Mouse (Mus musculus) embryonic fibroblast, embryonic 13.5 days (primary cell): ENCODE measurements at regions not wholly inside any gene's neighbourhood (a gene's known extent, or its start where the extent isn't known, plus 50 kb on each side); places are given as distances from the start of the nearest gene placed in this dataset.

Source experiments
- H3K27ac ChIP-seq: 2 replicates; pipeline ENCODE4 v1.5.1; 2012; ENCODE audit warnings: low read length, control low read depth, inconsistent platforms; ENCODE audit not compliant: insufficient read depth
- H3K4me1 ChIP-seq: 2 replicates; pipeline ENCODE4 v1.6.1; 2011; ENCODE audit warnings: low read length; ENCODE audit not compliant: control insufficient read depth, insufficient read depth
- H3K4me3 ChIP-seq: 2 replicates; pipeline ENCODE4 v1.5.1; 2011; ENCODE audit warnings: mild to moderate bottlenecking, control low read depth, low read length; ENCODE audit not compliant: insufficient read depth
- CTCF ChIP-seq: IDR thresholded peaks from 2 replicates; pipeline ENCODE4 v1.5.1; 2011; ENCODE audit warnings: mild to moderate bottlenecking, control low read depth, low read length, moderate library complexity, borderline replicate concordance; ENCODE audit not compliant: insufficient read depth
- POLR2A ChIP-seq: IDR thresholded peaks from 2 replicates; pipeline ENCODE4 v1.6.1; 2011; ENCODE audit warnings: low read depth, mild to moderate bottlenecking, control low read depth, low read length, moderate library complexity

DNA sequence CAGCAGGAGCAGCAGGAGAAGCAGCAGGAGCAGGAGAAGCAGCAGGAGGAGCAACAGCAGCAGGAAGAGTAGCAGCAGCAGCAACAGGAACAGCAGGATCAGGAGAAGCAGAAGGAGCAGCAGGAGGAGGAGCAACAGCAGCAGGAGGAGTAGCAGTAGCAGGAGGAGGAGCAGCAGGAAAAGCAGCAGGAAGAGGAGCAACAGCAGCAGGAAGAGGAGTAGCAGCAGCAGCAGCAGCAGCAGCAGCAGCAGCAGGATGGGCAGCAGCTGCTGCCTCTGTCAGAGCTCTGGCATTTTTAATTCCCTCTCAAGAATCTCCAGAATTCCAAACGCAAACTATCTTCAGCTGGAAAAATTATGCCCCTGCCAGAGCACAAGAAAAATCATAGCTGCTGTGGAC lies 205.0 kb upstream of the Peli2 start:
- TF ChIP-seq CTCF: no peak
- no peak for TF ChIP-seq POLR2A
- H3K4me1 ChIP-seq: no peaks in the 10 kb centered on the region
- no peak overlapping the region for H3K4me3 ChIP-seq
- H3K27ac ChIP-seq: no peak overlapping the region

DNA sequence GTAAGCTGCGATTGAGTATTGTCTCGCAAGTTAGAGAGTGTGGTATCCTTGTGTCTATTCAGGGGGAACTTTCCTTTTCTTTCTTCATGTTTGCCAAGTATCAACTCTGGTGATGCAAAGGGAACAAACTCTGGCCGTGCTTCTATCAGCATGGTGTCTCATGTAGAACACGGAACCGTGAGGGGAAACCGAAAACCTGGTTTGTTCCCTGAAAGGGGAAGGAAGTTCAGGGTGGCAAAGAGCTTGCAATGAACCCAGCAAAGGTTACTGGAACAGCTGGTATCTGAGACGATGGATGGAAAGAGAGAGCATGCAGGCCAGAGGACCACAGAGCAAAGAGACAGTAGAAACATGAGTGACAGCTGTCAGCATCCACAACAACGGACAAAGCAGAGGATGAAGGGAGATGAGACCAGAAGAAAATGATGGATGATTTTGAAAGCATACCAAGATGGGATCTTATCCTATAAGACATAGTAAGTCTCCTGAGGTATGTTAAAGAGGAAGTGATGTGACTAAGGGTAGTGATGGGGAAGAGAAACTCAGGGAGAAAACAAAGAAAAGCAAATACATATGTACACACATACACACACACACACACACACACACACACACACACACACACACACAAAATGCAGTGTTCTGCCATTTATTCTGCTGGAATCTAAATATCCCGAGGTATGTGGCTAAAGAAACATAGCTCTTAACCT lies 199.8 kb upstream of the Peli2 start:
- Histone ChIP-seq H3K4me3 (no peak overlapping the region), H3K4me1 (no peaks in the 10 kb centered on the region), H3K27ac (no peak overlapping the region)
- TF ChIP-seq CTCF: no peak
- no peak for TF ChIP-seq POLR2A

DNA sequence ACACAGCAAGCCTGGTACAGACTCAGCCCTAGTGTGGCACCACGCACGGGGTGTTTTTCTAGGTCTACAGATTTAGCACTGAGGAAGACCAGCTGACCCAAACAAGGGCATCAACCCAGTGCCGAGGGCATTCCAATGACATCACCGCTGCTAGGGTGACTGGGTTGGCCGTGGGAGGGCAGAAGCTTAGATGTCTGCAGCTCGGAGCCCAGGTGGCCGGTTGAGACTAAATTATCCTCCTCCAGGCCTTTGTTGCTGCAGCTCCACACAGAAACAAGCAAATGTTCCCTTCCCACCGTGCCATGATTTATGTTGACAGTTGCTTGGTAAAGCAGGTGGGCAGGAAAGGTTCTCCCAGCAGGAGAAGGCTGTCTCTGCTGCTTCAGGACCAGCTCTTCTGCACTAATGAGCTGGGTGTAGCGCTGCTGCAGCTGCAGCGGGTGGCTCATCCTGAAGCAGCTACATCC lies 198.8 kb upstream of the Peli2 start:
- TF ChIP-seq CTCF: no peak
- TF ChIP-seq POLR2A: no peak
- no peaks in the 10 kb centered on the region for H3K4me1 ChIP-seq
- no peak overlapping the region for H3K27ac ChIP-seq
- H3K4me3 ChIP-seq: no peak overlapping the region

DNA sequence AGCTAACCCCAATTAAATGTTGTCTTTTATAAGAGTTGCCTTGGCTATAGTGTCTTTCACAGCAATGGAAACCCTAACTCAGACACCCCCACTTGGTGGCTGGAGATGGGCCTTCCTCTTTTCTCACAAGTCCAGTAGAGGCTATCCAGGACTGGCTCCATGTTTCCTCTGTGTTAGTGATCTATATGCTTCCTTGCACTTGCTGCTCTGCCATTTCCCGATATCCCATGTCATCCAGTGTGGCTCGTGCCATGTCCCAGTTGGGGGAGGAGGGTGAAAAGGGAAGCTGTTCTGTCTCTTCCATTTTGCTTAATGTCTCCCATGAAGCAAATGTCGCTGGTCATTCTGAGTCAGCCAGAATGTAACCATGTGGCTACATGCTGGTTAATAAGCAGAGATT lies 194.2 kb upstream of the Peli2 start:
- Histone ChIP-seq H3K4me3 (no peak overlapping the region), H3K27ac (no peak overlapping the region), H3K4me1 (no peaks in the 10 kb centered on the region)
- TF ChIP-seq POLR2A: no peak
- TF ChIP-seq CTCF: no peak

DNA sequence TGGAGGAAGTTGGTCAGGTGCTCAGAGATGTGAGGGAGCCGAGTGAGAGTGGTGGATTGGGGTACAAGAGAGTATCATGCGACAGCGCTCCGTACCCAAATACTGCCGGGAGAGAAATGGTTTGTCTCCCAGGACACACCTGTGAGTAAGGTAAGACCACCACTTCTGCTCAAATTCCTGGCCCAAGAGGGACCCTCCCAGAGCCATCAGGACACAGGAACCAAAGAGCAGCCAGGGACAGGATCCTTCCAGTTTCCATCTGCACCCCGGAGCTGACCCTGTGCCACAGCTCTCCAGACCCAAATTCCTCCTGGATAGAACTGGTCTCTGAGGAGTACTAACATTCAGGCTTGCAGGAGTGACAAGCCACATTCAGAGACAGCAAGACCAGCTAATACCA lies 185.2 kb upstream of the Peli2 start:
- H3K4me1 ChIP-seq: no peaks in the 10 kb centered on the region
- H3K4me3 ChIP-seq: no peak overlapping the region
- TF ChIP-seq POLR2A: no peak
- no peak for TF ChIP-seq CTCF
- H3K27ac ChIP-seq: no peak overlapping the region

DNA sequence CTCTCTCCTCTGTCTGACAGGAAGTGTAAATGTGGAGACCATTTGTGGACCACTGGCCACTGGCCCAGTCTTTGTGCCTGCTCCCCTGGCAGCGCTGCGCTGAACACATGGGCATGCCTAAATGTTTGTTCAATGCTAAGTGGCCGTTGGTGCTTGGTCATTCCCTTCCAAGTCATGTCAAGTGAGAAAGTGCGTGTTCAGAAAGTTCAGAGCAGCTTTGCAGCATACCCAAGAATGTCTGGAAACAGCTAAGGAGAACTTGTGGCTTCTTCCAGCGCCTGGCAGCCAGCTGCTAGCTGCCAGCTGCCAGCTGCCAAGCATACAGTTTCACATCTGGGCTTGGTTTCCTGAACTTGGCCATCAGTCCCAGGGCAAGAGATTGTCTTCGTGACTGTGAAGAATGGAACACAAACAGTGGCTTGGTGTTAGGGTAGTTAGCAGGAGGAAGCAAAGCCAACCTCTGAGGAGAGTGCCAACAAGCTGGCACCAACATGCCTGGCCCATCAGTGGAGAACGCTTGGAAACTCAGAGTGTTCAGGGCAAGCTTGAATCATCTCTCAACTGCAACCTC lies 183.5 kb upstream of the Peli2 start:
- H3K4me3 ChIP-seq: no peak overlapping the region
- TF ChIP-seq POLR2A (no peak), CTCF (no peak)
- no peak overlapping the region for H3K27ac ChIP-seq
- no peaks in the 10 kb centered on the region for H3K4me1 ChIP-seq

DNA sequence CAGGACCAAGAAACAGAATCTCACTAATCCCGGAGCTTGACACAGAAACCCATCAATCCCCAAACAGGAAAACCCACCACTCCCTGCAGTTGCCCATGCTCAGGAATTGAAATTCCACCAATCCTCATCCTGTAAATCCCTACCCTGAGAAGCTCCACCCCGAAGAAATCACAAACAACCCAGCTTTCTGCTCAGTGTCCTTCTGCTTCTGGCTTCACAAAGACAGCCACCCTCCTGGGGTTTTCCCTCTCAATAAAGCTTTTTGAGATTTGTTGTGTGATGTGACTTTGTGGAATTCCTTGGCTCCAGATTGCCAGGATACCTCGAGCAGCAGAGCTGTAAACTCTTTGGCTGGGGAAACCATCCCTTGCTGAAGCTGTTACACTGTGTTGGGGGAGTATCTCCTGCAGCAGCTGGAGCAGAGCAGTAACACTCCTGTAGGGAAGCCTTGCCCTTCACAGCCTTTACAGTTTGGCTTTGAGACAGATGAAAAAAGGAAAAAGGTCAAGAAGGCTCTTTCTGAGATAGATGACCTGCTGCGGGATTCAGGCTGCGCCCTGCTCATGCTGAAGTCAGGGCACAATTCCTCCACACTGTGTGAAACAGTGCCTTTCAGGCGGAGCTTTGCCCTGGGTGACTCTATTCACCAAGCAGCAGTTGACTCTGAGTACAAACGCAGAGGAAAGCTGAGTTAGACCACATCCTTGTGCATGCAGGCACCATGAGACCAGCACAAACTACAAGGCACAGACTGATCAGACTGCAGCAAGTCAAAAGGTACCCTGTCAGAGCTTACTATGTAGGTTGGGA lies 180.6 kb upstream of the Peli2 start:
- Histone ChIP-seq H3K4me3 (no peak overlapping the region), H3K27ac (no peak overlapping the region), H3K4me1 (no peaks in the 10 kb centered on the region; the same call in 1 of the 2 replicates)
- TF ChIP-seq POLR2A (no peak), CTCF (no peak)

DNA sequence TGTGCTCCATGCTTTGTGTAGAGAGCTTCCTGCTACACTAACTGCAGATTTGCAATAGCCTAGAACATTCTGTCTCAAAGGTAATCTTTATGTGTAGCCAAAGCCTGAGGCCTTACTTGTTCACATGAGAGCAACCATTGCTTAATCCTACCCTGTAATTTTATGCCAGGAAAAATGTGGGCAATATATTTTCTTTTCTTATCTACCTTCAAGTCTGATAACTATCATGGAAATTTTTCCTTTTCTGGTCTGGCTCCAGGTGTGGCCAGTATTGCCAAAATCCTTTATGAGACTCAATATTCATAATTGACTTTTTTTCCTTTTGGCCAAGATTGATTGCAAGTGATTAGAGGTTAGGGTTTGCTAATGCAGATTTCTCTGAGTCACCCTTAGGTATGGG lies 178.0 kb upstream of the Peli2 start:
- Histone ChIP-seq H3K4me3 (no peak overlapping the region), H3K4me1 (no peaks in the 10 kb centered on the region; the same call in 1 of the 2 replicates), H3K27ac (no peak overlapping the region)
- no peak for TF ChIP-seq CTCF
- TF ChIP-seq POLR2A: no peak

DNA sequence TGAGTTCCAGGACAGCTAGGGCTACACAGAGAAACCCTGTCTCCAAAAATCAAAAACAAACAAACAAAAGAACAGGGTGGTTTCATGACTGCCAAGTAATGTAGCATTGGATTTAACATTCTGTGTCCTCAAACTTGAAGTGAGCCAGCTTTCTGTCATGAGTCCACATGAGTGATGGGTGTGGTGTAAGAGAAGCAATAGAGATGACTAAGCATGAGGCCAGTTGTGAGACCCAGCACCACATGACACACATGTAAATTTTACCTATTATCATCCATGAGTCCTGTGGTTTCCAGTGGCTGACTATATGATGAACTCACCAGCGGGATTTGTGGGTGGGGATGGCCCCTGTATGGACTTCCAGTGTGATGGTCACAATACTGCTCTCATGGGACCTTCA lies 176.0 kb upstream of the Peli2 start:
- TF ChIP-seq POLR2A (no peak), CTCF (no peak)
- Histone ChIP-seq H3K4me1 (no peaks in the 10 kb centered on the region; the same call in 1 of the 2 replicates), H3K4me3 (no peak overlapping the region), H3K27ac (no peak overlapping the region)

DNA sequence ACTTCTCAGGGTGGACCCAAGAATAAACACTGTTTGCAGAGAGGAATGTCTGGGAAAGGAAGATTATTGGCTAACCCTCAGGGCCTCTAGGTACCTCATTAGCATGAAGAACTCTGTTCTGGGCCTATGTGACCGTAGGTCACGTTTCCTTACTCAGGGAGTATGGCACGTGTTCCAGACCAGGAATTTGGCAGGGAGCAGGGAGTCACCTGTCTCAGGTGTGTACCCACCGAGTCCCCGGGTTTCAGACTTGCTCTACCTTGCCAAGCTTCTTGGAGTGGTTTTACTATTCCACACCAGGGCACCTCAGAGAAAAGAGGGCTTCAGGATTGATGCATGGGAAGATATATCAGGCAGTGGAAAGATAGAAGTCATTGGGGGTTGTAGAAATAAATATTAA lies 169.6 kb upstream of the Peli2 start:
- TF ChIP-seq CTCF (no peak), POLR2A (no peak)
- no peak overlapping the region for H3K27ac ChIP-seq
- no peak overlapping the region for H3K4me3 ChIP-seq
- no peaks in the 10 kb centered on the region for H3K4me1 ChIP-seq
